Mouse (Mus musculus) urinary bladder, postnatal 36 days (tissue): Measurements from ENCODE around the gene Itih5.

Source experiments
- DNase-seq, 2 experiments: peaks; one replicate each; pipeline ENCODE4 v3.0.0; 2022; ENCODE audit warnings: low spot score in 2 of 2, mixed read lengths in 1 of 2

Itih5 gene

GRCm38 (mm10) chr2:10262722-10263121 is 109.4 kb downstream of the Itih5 start:
- DNase-seq = no peak

DNA sequence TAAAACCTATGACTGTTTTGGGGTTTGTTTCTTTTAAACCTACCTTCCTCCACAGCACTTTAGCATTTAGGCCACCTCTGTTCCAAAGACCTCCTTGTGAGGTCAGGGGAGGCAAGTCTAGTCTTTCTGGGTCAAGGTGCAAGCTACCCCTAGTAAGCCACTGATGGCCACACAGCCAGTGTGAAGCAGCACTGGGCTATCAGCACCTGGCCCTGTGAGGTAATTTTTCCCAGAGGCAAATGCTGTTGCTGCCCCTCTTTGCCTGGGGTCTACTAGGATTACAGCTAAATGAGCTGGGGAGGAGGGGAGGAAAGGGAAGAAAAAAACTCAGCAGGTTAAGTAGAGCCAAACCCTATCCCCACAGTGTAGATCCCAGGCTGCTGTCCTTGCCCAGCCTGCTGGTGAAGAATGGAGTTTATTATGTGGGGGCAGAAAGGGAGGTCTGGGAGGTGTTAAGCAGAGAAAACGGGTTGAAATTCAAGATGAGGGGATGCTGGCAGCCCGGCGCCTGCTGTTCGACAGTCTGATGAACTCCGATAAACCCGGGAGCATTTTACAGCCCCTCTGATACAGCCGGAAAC is 110.6 kb downstream of the Itih5 start:
- no peak for DNase-seq

DNA sequence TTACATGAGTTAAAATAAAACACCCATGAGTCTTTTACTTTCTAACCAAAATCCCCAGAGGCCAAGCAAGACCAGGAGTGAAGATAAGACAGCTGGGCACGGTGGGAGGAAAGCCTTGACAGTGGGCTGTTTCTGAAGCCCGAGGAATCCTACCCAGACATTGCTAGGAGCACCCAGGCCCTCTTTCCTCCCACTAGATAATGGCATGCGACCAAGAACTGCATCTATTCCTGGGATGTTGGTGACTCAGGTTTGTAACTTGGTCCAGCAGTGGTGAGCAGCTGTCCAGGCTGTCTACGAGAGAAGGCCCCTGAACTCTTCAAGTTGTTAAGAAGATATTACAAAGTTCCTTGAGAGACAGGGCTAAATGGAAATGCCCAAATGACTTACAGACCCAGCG is 112.5 kb downstream of the Itih5 start:
- no peak for DNase-seq

DNA sequence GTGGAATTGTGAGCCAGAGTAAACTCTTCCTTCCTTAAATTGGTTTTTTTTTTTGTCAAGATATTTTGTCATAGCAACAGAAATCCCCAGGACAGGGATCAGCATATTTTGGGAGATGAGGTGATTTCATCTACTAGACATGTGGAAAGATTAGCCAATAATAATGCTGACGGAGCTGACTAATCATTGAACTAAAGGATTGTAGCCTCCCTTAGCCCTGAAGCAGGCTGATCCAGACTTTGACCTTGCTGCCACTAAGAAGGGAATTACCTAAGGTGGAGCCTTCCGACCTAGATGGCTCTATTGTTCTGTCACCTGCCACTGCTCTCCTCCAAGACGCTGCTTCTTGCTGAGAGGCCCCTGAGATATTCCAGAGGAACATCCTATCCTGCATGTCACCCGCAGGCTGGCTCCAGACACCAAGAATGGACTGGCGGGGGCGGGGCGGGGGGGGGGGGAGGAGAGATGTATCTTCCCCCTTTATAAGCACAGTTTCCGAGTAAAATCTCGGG is 119.3 kb downstream of the Itih5 start:
- DNase-seq = no peak

GRCm38 (mm10) chr2:10273541-10274050 is 120.2 kb downstream of the Itih5 start:
- DNase-seq = no peak

- peak; percentile 26 to 63 for DNase-seq
These were observed 122.8 kb downstream of the Itih5 start for GRCm38 (mm10) chr2:10276194-10276593.

- DNase-seq = no peak
These were observed 130.3 kb downstream of the Itih5 start for GRCm38 (mm10) chr2:10283686-10284085.

DNA sequence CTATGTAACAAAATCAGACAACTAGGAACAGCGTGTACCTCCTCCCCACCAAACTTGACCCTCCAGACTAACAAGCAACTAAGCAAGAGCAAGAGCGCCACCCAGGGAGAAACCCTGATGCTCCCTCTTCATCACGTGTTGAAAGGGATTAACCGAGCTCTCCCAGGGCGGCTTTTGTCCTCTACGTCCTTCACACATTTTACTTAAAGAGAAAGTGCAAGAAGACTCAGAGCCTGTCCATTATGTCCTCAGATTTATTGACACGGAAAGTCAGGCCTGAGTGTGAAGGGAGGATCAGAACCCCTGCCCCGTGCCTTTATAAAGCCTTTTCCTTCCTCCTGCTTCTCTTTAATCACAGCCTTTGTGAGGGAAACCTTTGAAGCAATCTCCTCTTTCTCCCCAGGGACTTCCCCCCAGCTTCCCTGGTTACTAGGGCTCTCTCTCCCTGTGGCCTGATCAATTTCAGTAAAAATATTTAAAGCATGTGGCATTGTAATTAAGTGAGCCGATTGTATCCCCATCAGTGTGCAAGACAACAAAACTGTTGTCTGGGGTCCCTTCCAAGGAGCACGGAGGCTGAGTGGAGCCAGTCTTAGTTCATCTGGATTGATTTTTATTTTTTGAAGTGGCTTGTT is 131.4 kb downstream of the Itih5 start:
- peak in 1 of 2 experiments; percentile 53 for DNase-seq

- DNase-seq = no peak
These were observed 132.6 kb downstream of the Itih5 start for GRCm38 (mm10) chr2:10285975-10286374.

GRCm38 (mm10) chr2:10288142-10288831 is 134.9 kb downstream of the Itih5 start:
- peak; percentile 61 to 63 for DNase-seq

DNA sequence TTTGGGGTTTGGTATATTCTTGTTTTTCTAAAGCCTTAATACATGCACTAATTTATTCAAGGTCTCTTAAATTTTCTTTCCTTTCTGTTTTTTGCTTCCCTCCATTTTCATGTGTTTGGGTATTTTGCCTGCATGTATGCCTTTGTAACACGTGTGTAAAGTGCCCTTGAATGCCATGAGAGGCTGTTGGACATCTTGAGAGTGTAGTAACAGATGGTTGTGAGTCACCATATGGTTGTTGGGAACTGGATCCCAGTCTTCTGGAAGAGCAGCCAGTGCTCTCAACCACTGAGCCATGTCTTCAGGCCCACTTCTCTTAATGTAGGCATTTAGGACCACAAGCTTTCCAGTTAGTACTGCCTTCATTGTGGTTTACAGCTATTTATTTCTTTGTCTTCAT is 135.5 kb downstream of the Itih5 start:
- DNase-seq = no peak

DNA sequence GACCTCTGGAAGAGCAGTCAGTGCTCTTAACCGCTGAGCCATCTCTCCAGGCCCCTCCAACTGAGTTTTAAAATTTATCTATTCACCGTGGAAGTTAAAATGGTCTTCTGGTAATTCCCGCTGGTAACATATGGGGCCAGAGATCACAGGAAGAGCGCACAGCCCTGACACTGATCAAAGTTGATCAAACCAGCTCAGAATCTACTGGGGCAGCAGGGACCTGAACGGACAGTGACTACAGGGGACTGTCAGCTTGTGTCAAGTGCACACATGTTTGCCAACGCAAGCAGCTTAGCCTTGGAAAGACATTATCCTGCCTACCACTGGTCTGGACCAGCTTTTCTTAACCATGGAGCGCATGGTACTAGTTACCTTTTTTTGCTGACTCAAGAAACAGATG is 136.7 kb downstream of the Itih5 start:
- no peak for DNase-seq

DNA sequence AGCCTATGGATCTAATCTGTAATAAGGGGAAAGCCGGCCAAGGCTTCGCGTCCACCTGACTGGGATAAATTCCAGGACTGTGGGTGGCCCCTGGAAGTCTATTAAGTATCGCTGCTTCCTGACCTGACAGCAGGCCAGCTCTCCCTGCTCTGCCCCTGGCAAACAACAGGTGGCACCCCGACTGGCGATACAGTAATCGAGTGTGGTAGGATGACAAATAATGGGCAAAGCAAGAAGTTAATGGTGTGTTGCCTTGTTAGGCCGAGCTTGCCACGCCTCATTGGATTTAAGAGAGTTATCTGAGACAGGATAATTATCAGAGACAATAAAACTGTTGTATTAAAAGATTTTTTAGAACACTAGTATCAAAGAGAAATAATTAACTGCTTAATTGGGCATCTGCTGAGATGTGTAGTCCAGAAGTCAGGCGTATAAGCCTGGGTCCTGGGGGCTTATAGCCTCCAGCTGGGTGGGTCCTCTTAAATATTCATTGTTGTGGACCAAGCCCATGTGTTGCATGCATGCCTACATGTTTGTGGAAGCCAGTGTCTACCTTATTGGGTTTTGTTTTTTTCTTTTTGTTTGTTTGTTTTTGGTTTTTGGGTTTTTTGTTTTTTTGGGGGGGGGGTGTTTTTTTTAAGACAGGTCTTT is 140.3 kb downstream of the Itih5 start:
- no peak for DNase-seq

- DNase-seq = no peak
These were observed 142.5 kb downstream of the Itih5 start for GRCm38 (mm10) chr2:10295908-10296307.

GRCm38 (mm10) chr2:10300244-10300643 is 146.9 kb downstream of the Itih5 start:
- DNase-seq = no peak

GRCm38 (mm10) chr2:10300771-10301170 is 147.4 kb downstream of the Itih5 start:
- DNase-seq = peak; percentile 11 to 34

- no peak for DNase-seq
These were observed 148.0 kb downstream of the Itih5 start for GRCm38 (mm10) chr2:10301391-10301790.

DNA sequence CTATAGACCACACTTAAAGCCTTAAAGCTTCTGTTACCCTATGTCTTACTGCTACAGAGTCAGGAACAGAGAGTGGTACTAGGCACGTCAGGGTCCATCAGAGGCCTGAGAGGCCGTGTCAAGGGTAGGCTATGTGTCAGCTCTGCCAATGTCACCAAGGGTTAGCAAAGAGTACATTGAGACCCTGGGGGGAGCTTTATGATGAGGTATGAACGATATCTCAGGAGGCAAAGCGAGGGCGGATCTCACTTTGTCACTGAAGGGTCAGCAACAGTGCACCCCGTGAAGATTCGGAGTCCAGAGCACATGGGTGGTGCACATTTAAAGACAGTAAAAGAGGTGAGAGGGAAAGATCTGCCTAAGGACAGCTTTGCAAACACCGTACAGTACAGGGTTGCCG is 148.6 kb downstream of the Itih5 start:
- DNase-seq = no peak

DNA sequence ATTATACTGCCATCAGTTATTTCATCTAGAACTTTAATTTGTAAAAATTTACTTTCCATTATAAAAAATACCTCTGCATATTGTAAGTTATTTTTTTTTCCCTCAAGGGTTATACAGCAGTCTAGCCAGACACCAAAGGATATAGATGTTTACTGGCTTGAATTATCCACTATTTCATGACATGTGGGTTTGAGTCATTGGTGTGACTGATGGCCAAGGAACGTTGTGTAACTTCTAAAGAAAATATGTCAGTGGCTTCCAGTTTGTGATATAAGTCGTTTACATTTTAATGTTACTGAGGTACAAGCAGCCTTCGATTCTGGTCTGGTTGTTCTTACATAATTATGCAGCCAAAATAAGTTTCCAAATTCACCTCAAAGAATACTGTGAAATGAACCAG is 151.5 kb downstream of the Itih5 start:
- DNase-seq = no peak
